Mouse (Mus musculus) frontal cortex, postnatal 10 days (tissue): Measurements from ENCODE around the gene Tmem79.
"Not testable (repeated sequence)": the region's sequence is repeated elsewhere in the genome, so short reads cannot be mapped to it uniquely, and the experiment has no call there.

Source experiments
- DNase-seq, 2 experiments: peaks; one replicate each; pipeline ENCODE4 v3.0.0; 2022; ENCODE audit warnings: low spot score in 2 of 2, mixed read lengths in 1 of 2

The Tmem79 gene

GRCm38 (mm10) chr3:88354396-88355165, 18.6 kb upstream of the Tmem79 start:
- no peak for DNase-seq

GRCm38 (mm10) chr3:88352907-88353306, 17.0 kb upstream of the Tmem79 start:
- DNase-seq, result no peak

DNA sequence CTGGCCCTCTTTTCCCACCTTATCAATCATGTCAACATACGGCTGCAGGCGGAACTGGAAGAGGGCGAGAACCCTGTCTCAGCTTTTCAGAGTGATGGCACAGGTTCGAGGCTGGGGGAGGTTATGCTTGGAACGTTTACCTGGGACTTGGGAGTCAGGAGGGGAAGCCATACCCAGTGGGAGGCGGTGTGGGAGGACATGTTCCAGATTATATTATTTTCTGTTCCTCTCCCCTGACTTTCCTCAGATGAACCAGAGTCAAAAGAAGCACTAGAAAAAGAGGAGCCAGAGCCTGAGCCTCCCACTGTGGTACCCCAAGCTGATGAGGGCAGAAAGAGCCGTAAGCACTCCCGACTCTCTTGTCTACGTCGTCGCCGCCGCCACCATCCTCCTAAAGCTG, 14.8 kb upstream of the Tmem79 start:
- DNase-seq, result no peak

DNA sequence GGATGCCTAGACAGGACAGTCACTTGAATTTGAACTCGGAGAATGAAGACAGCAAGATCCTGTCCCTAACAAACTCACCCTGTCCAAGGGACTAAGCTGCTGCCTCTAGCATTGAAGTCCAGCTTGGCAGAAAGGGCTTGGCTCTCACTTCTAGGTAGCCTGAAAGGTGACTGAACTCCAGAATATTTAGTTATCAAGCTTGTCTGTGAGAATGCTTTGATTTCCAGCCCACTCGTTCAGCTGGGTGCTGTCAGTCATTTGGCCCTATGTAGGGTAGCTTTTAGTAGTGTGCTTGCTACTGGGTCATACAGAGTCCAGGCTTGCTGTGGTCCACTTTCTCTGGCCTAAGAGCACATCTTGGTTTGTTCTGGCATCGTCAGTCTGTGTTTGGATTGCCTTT, 3.1 kb upstream of the Tmem79 start:
- DNase-seq, result no peak

DNA sequence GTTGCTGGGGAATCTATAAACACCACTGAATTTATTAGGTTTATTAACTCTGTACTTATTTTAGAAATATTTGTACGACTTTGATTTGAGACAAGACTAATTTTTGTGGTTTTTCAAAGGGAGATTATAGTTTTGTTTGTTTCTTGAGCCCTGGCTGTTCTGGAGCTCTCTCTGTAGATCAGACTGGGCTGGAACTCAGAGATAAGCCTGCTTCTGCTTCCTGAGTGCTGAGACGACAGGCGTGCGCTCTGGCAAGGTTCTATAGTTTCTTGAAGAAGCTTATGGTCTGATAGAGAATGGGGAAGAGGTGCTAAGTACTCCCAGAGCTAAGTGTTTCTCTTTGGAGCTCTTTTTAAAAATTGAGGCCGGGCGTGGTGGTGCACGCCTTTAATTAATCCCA, 2.4 kb upstream of the Tmem79 start:
- DNase-seq, result no peak

GRCm38 (mm10) chr3:88337367-88338020, 1.5 kb upstream of the Tmem79 start:
- DNase-seq, result no peak

DNA sequence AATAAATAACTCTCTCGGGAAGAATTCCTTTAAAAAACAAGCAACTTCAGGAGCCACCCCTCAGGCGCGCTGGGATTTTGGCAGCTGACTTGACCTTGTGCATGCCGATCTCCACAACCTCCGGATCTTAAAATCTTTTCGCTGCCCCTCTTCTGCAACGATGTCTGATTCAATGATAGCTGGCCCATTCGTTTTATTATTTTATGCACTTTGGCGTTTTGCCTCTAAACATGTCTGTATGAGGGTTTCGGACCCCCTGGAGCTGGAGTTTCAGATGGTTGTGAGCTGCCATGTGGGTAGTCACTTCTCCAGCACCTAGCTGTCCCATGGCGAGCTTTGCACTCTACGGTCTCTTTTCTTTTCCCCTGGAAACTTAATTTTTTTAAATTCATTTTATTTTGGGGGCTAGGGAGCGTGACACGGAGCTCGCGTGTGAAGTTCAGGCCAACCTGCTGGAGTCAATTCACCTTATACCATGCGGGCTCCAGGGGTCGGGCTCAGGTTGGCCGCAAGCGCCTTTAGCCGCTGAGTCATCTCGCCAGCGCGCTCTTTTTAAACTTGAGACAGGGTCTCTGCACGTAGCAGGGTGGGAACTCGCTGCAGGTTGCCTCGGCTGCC, 403 bp downstream of the Tmem79 start:
- DNase-seq, result no peak

GRCm38 (mm10) chr3:88334902-88335435, 979 bp downstream of the Tmem79 start:
- DNase-seq, result no peak

DNA sequence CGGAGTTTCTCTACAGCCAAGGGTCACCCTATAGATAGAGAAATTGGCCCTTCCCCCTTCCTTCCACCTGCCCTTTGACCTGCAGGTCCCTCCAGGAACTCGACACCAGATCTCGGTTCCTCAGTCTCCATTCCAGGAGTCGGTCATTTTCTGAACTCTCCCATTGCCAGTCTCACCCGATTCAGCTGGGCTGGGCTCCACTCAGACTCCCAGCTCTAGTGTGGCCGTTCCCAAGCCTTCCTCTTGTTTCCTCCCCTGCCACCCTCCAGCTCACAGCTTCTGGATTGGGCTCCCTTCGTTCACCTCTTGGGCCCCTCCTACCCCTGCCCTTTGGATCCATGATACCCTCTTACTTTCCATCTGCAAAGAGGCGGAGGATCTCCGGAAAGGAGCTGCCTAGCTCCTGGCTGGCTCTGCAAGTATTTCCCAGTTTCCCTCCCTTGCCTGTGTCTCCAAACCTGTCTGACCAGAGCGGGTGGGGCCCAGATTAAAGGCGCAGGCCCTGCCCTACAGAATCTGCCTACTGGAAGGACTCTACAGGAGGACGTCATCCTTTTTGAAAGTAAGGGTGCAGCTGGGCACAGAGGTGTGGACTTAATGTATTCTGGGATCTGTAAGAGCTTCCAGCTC, 1.8 kb downstream of the Tmem79 start:
- DNase-seq, result no peak

GRCm38 (mm10) chr3:88331282-88331681, 4.7 kb downstream of the Tmem79 start:
- DNase-seq, result no peak

DNA sequence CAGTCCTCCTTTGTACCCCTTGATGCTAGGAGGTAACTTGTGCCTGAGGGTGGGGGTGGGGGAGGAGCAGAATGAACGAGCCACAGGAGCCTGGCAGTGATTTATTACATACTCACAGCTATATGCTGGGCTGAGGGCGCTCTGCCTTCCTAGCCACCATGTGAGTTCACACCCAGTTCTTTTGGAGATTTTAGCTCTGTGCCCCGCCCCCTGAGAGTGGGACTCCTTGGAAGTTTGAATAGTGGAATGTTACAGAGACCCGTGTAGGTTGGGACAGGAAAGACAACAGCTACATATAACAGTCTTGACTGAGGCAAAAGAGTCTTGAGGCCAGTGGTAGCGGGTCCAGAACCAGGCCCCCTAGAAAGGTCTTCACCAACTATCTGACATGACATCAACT, 7.0 kb downstream of the Tmem79 start:
- DNase-seq, result no peak

GRCm38 (mm10) chr3:88324951-88325405, 11.0 kb downstream of the Tmem79 start, which contains the start of gene Glmp:
TSS of gene Glmp (plus strand) at chr3:88325023.
- DNase-seq, result peak in 1 of 2 experiments; percentile 34

DNA sequence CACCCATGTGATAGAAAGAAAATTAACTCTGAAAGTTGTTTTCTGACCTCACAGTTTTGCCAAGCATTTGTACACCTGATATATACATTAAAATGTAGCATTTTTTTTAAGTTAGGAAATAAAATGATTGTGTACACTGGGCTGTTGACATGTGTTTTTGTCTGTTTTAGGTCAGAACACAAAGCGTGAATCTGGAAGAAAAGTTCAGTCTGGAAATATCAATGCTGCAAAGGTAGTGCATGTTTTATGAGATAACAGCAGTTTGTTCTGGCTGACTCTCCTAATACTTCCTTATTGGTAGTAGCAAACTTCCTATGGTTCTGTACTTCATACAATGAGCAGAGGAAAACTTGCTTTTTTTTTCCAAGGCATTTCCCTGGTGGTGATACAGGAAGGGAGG, 36.8 kb downstream of the Tmem79 start:
- DNase-seq, result no peak

DNA sequence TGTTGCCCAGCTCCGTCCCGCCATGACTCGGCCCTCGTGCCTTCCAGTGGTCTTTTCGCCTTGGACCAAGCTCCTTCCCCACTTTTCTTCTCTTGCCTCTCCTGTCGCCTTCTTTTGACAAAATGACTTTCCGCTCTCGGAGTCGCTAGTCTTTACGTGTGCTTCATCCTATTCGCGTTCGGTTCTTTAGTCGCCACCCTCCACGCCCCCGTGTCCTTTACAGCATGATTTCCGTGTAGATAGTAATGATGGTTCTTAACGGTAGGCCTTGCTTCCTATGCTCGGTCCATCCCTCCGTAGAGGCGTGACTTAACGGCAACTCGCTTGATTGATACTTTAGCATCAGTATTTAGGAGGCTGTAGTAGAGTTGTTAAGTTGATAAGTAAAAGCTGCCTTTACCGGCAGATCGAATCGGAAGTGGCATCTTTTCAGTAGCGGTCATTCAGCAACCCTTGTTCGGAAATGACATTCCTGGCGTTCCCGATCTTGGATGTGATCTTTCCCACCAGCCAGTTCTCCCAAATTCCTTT, 38.6 kb downstream of the Tmem79 start:
- no peak for DNase-seq

DNA sequence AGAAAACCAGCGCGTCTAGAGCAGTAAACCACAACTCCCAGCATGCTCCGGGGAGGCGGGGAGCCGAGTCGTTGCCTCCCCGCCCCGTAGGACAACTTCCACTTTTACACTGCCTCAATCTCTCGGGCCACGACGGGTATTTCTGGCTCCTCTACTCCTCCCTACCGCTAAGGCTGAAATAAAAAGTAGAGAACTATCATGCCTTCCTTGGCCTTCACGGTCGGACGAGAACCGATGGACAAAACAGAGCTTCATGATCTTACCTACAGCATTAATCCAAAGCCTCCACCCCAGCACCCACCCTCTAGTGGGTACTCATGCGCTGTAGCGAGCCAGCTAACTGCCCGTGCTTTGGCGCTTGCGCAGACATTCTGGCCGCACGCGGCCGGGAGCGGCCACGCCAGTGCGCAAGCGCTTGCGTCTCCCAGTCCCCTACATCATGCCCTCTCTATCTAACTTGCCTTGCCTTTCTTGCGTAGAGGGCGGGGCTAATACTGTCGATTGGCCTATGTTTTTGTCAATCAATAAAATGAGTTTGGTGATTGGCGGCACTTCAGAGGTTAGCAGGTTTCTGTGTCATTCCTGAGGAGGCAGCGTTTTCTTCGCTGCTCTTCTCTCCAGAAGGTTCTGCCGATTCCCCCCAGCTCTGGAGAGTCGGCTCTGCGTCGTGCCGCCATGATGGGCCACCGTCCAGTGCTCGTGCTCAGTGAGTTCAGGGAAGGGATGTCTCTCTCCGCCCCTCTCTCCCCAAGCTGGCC, 39.2 kb downstream of the Tmem79 start, which contains the start of the genes Tsacc and Cct3:
Tsacc (minus strand) TSS at position 439 of the 758 bp plus-strand sequence.
Cct3 (plus strand) TSS at position 556 of the 758 bp plus-strand sequence.
- peak; percentile 95 to 97 for DNase-seq

DNA sequence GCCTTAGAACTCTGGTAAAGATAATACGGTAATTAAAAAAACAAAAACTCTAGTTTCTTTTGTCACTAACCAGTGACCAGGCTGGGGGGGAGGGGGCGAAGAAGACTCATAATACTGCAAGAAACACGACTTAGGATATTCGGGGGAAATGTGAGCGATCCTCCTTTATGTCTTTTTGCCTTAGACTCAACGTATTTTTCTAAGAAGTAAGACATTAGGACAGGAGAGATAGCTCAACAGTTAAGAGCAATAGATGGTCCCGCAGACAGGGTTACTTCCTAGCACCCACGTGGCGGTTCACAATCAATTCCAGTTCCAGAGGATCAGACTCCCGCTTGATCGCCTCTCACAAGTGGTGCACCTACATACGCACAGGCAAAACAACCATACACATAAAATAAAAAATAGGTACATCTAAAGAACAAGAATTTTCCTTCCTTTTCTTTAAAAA, 39.8 kb downstream of the Tmem79 start:
- DNase-seq, result peak in 1 of 2 experiments; percentile 15

DNA sequence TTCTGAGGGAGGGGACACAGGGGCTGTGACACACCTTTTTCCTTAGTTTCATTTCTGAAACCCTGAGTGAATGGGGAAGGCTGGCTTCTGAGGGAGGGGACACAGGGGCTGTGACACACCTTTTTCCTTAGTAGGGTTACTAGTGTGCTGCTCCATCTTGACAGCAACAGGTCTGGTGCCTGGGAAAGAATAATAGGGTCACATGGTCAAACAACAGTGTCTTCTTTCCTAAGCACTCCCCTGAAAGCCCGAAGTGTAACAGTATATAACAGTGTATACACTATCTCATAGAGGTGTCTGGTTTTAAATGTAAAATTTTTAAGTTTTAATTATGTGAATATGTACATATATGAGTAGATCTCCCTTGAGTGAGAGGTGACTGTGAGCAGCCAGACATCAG, 40.7 kb downstream of the Tmem79 start:
- DNase-seq, result not testable (repeated sequence)

- no peak for DNase-seq
These were observed 44.0 kb downstream of the Tmem79 start for GRCm38 (mm10) chr3:88291970-88292369.

- DNase-seq, result not testable (repeated sequence)
These were observed 47.7 kb downstream of the Tmem79 start for GRCm38 (mm10) chr3:88288133-88288713.

- DNase-seq, result no peak
These were observed 48.8 kb downstream of the Tmem79 start, which contains the start of gene Gm38392 for GRCm38 (mm10) chr3:88287110-88287509. TSS of gene Gm38392 (minus strand) at chr3:88287210.
